Mouse (Mus musculus): ENCODE data around the gene 1600015I10Rik.
A peak's percentile ranks its signal among the peaks of the same experiment; 100 is the strongest.
"Not testable (repeated sequence)": the region's sequence is repeated elsewhere in the genome, so short reads cannot be mapped to it uniquely, and the experiment has no call there.

1600015I10Rik gene

DNA sequence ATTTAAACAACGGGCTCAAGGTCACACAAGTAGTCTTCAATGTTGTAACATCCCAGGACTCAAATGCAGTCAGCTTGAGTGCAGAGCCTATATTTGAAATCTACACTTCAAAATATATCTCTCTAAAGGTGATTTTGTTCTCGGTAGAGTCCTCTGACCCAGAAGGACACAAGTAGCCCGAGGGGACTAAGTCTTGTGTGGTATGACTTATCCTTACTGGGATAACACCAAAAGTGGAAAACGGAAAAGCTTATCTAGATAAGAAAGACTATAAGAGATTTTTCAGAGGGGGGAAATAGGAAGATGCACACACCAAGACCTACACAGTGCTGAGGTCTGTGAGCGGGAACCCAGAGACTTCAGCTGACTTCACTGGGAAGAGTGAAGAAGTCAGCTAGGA is at the start of gene 1600015I10Rik:
Gene 1600015I10Rik (plus strand): TSS at position 301 of the 400 bp plus-strand sequence.
- no peak for DNase-seq (ENCODE audit: low spot score in 2 of 2)

DNA sequence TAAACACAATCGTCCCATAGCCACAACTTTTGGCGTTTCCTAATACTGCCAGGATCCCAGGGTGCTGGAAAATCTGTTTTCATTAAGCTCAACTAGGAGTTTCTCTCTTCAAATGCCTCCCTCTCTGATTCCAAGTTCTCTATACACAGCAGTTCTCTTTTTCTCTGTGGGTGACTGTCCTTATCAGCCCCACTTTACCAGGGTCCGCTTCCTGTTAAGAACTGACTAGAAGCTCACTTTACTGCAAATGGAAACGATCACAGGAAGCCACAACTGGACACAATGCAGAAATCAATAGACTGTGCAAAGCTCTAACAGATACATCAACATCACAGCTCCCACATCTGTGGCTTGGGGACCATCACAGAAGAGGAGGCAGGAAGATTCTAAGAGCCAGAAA is 35.5 kb upstream of the 1600015I10Rik start:
- no peak for DNase-seq (ENCODE audit: low spot score in 2 of 2)

DNA sequence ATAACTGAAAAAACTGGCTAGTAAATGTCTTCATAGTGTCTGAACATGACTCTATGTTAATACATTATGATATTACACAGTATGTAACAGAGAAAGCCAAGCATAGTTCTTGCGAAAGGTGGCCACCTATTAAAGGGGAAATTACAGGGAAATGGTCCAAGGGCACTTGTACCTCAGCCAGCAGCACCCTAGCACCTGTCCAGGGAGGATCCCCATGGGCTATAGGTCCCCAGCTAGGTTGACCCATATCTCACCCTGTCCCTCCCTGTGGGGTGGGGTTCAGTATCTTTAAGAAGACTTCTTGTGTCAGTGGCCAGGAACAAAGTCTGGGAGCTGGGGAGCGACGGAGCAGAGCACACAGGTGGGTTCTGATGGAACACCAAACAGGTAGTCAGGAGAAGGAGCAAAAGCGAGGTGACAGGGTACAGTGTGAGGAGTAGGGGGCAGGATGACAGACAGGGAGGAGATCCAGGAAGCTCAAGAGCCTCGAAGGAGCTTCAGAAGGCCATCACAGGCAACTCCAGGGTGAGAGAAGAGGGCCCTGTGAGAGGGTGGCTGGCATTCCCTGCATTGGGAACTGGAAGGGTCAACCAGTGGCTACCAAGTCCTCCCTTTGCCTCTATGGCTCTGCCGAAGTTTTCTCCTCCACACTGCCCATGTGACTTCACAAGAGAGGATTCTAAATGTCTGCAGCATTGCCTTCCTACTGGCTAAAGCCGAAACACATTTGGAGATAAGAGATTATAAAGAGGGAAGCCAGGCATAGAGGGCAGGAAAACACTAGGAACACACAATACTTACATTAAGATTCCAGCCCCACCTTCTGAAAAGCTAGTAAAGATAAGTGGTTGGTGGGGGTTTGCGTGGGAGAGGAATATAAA is 34.5 kb upstream of the 1600015I10Rik start:
- no peak for DNase-seq (ENCODE audit: low spot score in 2 of 2)

DNA sequence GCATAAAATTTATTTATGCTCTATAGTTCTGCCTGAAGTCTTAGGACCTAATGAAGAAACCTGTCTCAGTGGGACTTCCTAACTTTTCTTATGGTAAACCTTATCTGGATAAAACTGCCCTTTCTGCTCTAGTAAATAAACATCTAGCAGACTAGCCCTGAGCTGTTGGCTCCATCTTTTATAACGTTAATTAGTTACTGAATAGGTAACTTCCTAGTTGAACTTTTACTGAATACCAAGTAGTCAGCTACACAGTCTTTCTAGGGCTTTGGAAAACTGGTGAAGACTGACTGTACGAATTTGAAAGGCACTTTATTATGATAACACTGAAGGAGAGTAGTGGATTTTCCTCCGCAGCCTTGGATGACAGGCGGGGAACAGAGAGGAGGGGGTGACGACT is 33.8 kb upstream of the 1600015I10Rik start:
- DNase-seq (ENCODE audit: low spot score in 2 of 2), result no peak

DNA sequence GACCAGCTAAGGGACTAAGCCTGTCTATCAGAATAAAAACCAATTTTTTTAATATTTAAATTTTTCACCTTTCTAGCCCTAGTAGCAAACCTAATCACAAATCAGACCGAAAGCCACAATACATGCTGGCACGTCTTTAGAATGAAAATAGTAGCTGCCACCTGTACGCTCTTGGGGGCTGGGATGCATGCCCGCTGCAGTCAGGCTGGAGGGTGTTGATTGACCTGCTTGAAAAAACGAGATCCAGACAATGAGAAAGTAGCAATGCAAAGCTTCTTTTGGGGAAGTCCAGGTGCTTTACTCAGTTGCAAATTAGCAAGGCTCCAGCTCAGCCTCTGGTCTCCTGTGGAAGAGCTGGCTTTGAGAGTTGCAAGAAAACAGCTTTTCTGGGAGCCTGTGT is 32.7 kb upstream of the 1600015I10Rik start:
- no peak for DNase-seq (ENCODE audit: low spot score in 2 of 2)

DNA sequence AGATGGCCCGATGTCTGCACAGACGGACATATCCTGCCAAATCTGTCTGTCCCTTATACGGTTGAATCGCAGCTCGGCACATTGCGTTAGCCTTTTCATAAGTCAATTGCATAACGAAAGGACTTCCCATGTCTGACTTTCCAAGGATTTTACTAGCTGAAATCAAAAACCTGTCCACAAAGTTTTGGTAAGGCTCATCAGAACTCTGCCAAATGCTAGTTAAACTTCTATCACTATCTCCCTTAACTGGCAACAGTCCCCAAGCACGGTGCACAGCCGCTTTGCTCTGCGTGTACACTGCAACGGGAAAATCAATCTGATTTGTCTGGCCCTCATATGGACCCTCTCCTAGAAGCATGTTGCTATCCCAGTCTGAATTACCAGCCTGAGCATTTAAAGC is 28.4 kb upstream of the 1600015I10Rik start:
- DNase-seq (ENCODE audit: low spot score in 2 of 2), result not testable (repeated sequence)

DNA sequence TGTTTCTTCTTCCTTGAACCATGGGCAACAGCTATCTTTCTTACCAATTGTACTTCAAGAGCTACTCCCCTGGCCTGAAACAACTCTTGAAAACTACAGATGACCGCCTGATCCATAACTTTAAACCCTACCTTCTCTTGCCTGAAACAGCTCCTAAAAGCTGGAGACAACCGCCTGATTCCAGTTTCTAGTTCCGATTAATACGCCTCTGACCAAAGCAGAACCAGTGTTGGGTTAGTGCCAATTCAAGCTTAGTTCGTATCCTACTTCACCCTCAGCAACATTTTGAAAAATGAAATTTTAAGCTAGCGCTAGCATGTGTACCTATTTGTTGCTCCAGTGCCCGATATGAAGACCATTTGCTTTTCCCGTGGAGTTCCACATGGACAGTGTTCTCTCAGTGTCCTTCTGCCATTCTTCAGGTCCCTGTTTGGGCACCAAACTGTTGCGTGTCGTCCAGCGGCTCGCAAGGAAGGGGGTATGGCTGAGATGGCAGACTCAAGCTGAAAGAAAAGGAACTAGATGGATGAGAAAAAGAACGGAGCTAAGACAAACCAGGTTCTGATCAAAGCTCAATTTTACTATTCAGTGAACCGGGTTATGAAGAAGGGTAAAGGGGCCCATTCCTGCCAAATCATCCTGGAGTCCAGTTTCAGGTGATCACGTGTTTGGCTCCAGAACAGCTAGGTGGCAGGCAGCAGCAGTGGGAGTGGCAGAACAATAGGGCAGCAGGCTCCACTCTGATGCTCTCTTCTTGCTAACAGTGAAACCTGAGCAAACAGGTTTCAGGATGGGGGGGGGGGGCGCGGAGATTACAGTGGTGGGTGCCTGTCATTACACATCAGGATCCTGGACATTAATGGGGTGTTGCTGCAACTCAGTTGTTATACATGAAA is 26.9 kb upstream of the 1600015I10Rik start:
- DNase-seq (ENCODE audit: low spot score in 2 of 2), result no peak

DNA sequence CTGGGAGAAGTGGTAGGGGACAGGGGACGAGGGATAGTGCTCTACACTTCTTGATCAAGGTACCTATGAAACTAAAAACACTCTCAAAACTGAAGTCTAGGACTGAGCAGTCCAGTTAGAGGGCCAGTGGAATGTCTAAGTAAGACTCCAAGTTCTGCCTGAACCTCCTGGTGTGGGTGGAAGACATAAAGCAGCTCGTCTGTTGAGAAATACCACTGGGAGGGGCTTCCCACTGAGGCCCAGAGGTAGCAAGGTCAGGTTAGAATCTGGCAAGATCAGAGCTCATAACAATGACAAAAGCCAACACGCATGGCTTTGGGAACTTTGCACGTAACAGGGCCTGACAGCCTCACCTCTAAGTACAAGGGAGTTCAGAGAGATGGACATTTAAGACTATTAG is 26.3 kb upstream of the 1600015I10Rik start:
- DNase-seq (ENCODE audit: low spot score in 2 of 2), result no peak

DNA sequence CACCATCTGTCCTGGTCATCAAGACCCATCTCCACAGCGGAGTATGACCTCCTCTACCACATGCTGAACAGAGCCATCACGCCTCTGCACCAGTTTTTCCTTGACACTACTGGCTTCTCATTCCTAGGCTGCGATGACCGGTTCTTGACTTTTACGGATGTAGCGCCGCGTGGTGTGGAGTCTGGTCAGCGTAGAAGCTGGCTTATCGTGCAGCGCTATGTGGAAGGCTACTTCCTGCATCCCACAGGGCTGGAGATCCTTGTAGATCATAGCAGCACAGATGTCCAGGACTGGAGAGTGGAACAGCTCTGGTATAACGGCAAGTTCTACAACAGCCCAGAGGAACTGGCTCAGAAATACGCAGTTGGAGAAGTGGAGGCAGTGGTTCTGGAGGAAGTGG is 24.1 kb upstream of the 1600015I10Rik start:
- no peak for DNase-seq (ENCODE audit: low spot score in 2 of 2)

DNA sequence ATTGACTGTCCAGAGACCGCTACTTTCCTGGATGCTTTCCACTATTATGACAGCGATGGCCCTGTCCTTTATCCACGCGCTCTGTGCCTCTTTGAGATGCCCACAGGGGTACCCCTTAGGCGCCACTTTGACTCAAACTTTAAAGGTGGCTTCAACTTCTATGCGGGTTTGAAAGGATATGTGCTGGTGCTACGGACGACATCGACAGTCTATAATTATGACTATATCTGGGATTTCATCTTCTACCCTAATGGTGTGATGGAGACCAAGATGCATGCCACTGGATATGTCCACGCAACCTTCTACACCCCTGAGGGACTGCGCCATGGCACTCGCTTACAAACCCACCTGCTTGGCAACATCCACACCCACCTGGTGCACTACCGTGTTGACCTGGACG is 23.3 kb upstream of the 1600015I10Rik start:
- no peak for DNase-seq (ENCODE audit: low spot score in 2 of 2)

DNA sequence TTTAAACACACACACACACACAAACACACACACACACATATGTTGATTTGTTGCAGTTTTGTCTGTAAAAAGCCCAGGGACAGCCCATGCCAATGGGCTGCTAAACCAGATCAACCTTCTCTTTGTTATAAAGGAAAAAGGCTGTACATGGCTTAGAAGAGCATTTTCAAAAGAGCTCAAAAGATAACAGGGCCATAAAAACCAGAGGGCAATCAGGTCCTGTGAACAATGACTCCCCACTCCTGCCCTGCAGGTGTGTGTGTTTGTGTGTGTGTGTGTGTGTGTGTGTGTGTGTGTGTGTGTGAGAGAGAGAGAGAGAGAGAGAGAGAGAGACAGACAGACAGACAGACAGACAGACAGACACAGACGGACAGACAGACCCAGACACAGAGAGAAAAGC is 20.5 kb upstream of the 1600015I10Rik start:
- no peak for DNase-seq (ENCODE audit: low spot score in 2 of 2)

DNA sequence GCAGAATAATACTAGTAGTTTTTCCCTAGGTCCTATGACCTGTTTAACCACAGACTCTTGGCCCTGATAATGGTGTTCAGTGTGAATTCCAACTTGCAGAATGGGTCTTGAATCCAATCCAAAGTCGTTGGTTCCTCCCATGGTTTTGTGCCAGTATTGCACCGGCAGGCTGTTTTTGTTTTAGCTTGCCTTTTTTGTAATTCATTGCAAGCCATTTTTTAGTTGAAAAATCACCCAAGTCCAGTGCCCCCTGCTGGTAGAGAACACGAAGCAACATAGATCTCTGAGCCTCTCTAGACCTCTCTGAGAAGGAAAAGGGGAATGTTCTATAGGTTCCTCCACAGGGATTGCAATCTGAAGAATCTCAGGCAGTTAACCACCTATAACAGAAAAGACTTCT is 17.7 kb upstream of the 1600015I10Rik start:
- no peak for DNase-seq (ENCODE audit: low spot score in 2 of 2)

DNA sequence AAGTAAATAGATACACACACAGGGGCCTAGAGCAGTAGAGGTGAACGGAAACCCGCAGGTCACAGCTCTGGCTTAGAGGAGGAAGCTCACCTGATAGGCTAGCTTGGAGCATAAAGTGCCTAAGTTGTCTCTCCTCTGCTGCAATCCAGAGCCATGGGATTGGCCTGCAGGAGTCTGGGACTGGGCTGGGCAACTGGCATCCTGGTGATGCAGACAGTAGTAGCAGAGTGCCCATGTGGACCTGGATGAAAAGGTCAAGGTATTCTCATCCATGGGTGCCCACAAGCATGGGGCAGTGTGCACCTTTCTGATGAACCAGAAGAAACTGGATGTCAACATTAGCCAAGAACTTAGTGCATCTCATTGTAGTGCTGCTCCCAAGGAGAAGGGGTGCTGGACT is 16.1 kb upstream of the 1600015I10Rik start:
- DNase-seq (ENCODE audit: low spot score in 2 of 2), result no peak

DNA sequence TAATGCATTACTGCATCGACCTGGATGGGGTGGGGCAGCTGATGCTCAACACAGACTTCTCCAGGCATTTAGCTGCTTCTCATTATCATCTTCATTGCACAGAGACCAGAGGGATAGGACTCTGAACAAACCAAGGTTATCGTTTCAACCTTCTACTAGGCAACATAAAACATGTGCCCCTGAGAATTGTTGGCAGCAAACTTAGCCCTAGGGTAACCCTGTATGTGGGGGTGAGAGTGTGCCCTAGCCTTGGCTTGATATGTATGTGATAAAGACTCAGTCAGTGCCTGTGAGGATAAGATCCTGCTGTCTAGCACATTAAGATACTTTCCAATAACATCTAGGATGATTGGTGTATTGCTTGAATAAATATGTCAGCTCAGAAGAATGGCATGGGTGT is 19.9 kb downstream of the 1600015I10Rik start:
- no peak for DNase-seq (ENCODE audit: low spot score in 2 of 2)

DNA sequence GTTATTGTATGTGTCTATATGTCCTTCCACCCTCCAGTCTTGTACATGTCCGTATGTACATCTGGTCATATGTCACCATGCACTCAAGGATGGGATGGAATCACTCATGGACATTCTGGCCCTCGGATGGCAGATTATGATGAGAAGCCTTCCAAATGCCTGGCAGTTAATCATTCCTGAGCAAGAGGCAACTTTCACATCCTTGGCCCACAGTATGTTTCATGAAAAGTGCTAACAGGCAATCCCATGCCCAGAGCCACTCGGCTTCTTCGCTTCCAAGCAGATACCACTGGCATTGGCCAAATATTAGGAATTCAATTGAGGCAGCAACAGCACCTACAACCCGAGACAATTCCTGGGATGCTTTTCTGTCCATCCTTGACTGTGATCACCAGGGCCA is 21.0 kb downstream of the 1600015I10Rik start:
- no peak for DNase-seq (ENCODE audit: low spot score in 2 of 2)

DNA sequence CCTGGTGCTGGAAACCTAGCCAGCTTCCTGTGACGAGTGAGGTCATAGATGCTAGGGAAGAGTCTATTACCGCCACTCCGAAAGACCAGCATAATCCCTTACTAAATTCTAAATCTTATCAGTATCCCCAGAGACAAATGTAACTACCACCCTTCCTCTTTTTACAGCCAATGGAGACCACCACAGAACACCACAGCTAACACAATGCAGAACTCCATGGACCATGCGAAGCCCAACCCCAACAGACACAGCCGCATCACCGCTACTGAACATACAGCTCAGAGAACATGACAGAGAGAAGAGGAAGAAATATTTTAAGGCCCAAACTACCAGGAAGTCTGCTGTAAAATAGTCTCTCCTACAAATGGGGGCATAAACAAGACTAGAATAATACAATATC is 21.9 kb downstream of the 1600015I10Rik start:
- no peak for DNase-seq (ENCODE audit: low spot score in 2 of 2)

DNA sequence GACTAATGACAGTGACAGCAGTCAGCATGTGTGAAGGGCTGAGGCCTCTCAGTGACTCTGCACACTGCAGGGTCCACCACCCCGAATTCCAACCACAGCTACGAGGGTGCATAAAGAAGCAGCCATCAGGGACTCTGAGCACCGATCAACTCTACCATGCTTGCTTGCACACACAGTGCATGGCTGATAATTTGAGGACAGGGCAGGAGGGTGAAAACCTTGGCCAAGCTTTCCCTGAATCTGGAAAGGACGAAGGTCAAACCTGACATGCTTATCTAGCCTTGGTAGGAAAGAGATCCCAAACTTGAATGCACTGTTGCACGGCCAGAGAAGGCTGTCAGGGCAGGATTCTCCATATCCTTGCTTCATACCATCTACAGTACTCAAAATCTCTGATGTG is 23.5 kb downstream of the 1600015I10Rik start:
- DNase-seq (ENCODE audit: low spot score in 2 of 2), result no peak

DNA sequence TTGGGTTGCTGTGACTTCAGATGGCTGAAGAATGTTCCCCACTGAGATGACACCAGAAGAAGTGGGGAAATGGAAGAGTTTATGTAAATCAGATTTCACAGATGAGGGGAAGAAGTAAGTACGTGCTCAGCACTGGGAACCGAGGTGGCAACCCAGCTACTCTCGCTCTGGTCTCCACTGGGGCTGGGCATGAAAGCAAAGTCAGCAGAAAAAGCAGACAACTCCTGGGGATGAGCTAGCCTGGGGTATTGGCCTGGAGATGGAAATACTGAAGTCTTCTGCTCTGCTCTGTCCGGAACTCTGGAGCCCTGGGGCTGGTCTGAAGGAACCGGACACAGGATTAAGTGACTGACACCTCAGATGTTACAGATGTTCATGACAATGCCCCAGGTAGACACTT is 24.5 kb downstream of the 1600015I10Rik start:
- DNase-seq (ENCODE audit: low spot score in 2 of 2), result no peak

DNA sequence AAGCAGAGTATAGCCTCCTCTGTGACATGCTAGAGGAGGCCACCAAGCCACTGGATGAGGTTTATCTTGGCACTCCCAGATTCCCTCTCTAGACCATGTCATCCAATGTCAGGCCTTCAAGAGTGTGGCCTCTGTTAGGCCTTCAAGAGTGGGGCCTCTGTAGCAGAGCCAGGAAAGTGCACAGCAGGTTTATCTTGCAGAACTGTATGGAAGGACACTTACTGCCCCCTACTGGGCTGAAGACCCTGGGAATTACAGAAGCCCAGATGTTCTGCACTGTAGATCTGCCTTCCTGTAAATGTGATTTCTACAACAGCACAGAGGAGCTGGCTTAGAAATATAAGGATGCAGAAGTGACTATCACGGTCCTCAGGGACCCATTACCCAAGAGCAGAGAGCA is 25.3 kb downstream of the 1600015I10Rik start:
- DNase-seq (ENCODE audit: low spot score in 2 of 2), result peak in 1 of 2 experiments; percentile 6

DNA sequence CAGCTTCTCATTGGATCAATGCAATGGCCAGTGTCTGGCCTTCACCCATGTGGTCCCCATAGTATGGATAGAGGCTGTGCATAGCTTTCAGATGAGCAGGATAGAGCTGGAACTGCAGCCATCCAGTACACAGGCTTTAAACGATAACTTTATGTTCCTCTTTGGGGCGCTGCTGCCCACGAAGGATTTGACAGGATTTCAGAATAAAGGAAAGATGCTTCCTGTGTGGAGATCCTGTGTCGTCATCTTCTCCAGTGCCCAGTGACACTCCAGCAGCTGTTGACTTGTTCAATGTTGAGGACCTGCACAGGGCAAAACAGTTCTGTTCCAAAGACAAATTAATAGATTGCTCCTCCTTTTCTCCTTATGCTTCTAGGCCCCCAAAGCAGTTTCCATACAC is 27.1 kb downstream of the 1600015I10Rik start:
- no peak for DNase-seq (ENCODE audit: low spot score in 2 of 2)

DNA sequence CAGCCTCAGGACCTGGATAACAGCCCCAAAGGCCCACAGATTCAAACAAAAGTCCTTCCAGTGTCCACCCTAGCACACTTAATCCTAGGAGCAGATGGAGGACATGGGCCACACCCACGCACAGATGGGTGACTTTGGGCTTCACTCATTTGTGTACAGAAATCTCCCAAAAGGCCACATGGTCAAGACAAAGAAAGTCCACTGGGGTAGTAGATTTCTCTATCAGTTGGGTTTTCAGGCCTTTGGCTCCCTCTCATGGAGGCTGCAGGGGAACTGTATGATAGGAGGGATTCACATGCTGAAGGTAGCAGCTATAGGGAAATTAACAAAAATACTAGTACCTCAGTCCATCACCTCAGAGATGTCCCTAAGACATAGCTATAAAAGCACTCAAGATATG is 28.4 kb downstream of the 1600015I10Rik start:
- DNase-seq (ENCODE audit: low spot score in 2 of 2), result no peak

DNA sequence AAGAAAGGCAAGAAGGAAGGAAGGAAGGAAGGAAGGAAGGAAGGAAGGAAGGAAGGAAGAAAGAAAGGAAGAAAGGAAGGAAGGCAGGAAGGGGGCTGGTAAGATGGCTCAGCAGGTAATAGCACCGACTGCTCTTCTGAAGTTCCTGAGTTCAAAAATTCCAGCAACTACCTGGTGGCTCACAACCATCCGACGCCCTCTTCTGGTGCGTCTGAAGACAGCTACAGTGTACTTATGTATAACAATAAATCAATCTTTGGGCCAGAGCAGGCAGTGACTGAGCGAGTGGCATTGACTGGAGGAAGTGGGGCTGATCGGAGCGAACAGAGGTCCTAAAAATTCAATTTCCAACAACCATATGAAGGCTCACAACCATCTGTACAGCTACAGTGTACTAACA is 29.5 kb downstream of the 1600015I10Rik start:
- not testable (repeated sequence) for DNase-seq (ENCODE audit: low spot score in 2 of 2)

DNA sequence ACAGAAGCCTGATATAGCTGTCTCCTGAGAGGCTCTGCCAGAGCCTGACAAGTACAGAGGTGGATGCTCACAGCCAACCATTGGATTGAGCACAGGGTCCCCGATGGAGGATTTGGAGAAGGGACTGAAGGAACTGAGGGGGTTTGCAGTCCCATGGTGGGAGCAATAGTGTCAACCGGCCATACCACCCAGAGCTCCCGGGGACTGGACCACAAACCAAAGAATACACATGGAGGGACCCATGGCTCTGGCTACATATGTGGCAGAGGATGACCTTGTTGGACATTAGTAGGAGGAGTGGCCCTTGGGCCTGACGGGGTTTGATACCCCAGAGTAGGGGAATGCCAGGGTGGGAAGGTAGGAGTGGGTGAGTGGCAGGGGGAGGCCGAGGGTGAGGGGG is 37.0 kb downstream of the 1600015I10Rik start:
- not testable (repeated sequence) for DNase-seq (ENCODE audit: low spot score in 2 of 2)
